Mouse (Mus musculus) heart, adult 2 months (tissue): Measurements from ENCODE around the gene Oscp1.

Experiments used
- CTCF ChIP-seq: fragments of 200-600 bp; IDR thresholded peaks from 2 replicates; pipeline ENCODE4 v1.8.1; 2022; ENCODE audit warnings: antibody characterized with exemption, mild to moderate bottlenecking, moderate library complexity
- EP300 ChIP-seq: fragments of 200-500 bp; IDR thresholded peaks from 2 replicates; pipeline ENCODE4 v1.6.1; 2011; ENCODE audit warnings: low read depth, low read length, control low read depth; ENCODE audit not compliant: insufficient read depth
- POLR2A ChIP-seq: fragments of 200-500 bp; IDR thresholded peaks from 2 replicates; pipeline ENCODE4 v1.6.1; 2011; ENCODE audit warnings: mild to moderate bottlenecking, low read depth, low read length, control low read depth; ENCODE audit not compliant: insufficient read depth

DNA sequence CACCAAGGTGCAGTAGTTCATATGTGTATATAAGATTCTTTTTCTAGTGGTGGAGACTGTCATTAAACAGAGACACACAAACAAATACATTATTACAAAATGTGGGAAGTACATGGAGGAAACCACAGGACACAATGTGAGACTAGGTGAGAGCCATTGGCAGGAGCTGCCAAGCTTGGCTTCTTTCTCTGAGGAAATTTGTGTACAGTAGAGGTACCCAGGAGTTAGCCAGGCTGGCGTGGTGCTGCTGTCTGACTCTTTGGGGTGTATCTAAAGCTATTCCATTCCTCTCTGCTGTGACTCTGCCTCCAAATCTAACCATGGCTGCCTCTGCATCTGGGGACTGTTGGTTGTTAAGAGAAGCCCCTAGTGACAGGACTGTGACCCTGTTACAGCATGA lies 60.7 kb downstream of the Oscp1 start:
- TF ChIP-seq CTCF (no peak), POLR2A (no peak), EP300 (no peak)
